Mouse (Mus musculus) cortical plate, adult 2 months (tissue): ENCODE measurements around the gene Gins1.

ENCODE experiments used
- CTCF ChIP-seq: fragments of 200-500 bp; IDR thresholded peaks from 2 replicates; pipeline ENCODE4 v1.5.1; 2011; ENCODE audit warnings: mild to moderate bottlenecking, control low read depth, low read length; ENCODE audit not compliant: insufficient read depth; ENCODE audit errors: extremely low read depth
- POLR2A ChIP-seq: fragments of 200-500 bp; IDR thresholded peaks from 2 replicates; pipeline ENCODE4 v1.6.1; 2011; ENCODE audit warnings: mild to moderate bottlenecking, low read length, control low read depth; ENCODE audit not compliant: insufficient read depth; ENCODE audit errors: extremely low read depth

DNA sequence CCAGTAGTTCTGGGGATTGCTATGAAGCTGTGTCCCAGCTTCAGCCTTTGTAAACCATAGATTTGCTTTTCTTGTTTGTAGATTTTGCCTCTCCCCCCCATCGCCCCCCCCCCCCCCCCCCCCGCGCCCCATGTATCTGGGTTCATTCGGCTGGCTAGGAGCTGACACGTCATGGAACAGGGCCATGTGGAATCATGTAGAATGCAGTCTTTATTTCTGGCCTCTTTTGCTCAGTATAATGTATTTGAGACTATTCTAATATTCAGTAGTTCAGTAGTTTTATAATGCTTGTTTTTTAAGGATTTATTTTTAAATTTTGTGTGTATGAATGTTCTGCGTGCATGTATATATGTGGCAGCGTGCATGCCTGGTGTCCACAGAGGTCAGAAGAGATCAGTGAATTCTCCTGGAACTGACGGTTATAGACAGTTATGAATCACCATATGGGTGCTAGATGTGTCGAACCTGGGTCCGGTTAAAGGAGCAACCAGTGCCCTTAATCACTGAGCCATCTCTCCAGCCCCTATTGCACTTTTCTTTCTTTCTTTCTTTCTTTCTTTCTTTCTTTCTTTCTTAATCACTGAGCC is 5.2 kb downstream of the Gins1 start:
- no peak for TF ChIP-seq CTCF
- no peak for TF ChIP-seq POLR2A
